Mouse (Mus musculus): ENCODE results near the gene Nipsnap1. TPM values are rescaled to one million over a fixed set of nuclear protein-coding genes. Genes with fewer than 3 reads are reported as not detected.

The Nipsnap1 gene
- polyA plus RNA-seq, 1 experiment = 18.0 TPM

- no peak for TF ChIP-seq GATA1 (IDR thresholded peaks at IDR 0.05; ENCODE audit: low read length)
Measured at GRCm38 (mm10) chr11:4854181-4854580, 19.6 kb upstream of the Nipsnap1 start.

- no peak for TF ChIP-seq GATA1 (IDR thresholded peaks at IDR 0.05; ENCODE audit: low read length)
Measured at GRCm38 (mm10) chr11:4858416-4858815, 15.3 kb upstream of the Nipsnap1 start.

- TF ChIP-seq GATA1 (IDR thresholded peaks at IDR 0.05; ENCODE audit: low read length) = no peak
Measured at GRCm38 (mm10) chr11:4860986-4861385, 12.8 kb upstream of the Nipsnap1 start.

- no peak for TF ChIP-seq GATA1 (IDR thresholded peaks at IDR 0.05; ENCODE audit: low read length)
Measured at GRCm38 (mm10) chr11:4861816-4862604, 11.7 kb upstream of the Nipsnap1 start.

- no peak for TF ChIP-seq GATA1 (IDR thresholded peaks at IDR 0.05; ENCODE audit: low read length)
Measured at GRCm38 (mm10) chr11:4862730-4863129, 11.0 kb upstream of the Nipsnap1 start.

- no peak for TF ChIP-seq GATA1 (IDR thresholded peaks at IDR 0.05; ENCODE audit: low read length)
Measured at GRCm38 (mm10) chr11:4865645-4866251, 8.0 kb upstream of the Nipsnap1 start.

- TF ChIP-seq GATA1 (IDR thresholded peaks at IDR 0.05; ENCODE audit: low read length) = no peak
Measured at GRCm38 (mm10) chr11:4874551-4874950, 800 bp downstream of the Nipsnap1 start.

- no peak for TF ChIP-seq GATA1 (IDR thresholded peaks at IDR 0.05; ENCODE audit: low read length)
Measured at GRCm38 (mm10) chr11:4881087-4881486, 7.3 kb downstream of the Nipsnap1 start.

- no peak for TF ChIP-seq GATA1 (IDR thresholded peaks at IDR 0.05; ENCODE audit: low read length)
Measured at GRCm38 (mm10) chr11:4882892-4883627, 9.3 kb downstream of the Nipsnap1 start.

GRCm38 (mm10) chr11:4885385-4885903 lies 11.7 kb downstream of the Nipsnap1 start:
- TF ChIP-seq GATA1 (IDR thresholded peaks at IDR 0.05; ENCODE audit: low read length) = no peak

- no peak for TF ChIP-seq GATA1 (IDR thresholded peaks at IDR 0.05; ENCODE audit: low read length)
Measured at GRCm38 (mm10) chr11:4886987-4887386, 13.2 kb downstream of the Nipsnap1 start.

GRCm38 (mm10) chr11:4894848-4895816 lies 21.4 kb downstream of the Nipsnap1 start, which contains the start of gene Thoc5:
Gene Thoc5 (plus strand): TSS chr11:4895320.
- no peak for TF ChIP-seq GATA1 (IDR thresholded peaks at IDR 0.05; ENCODE audit: low read length)

- no peak for TF ChIP-seq GATA1 (IDR thresholded peaks at IDR 0.05; ENCODE audit: low read length)
Measured at GRCm38 (mm10) chr11:4900437-4900836, 26.7 kb downstream of the Nipsnap1 start.

- no peak for TF ChIP-seq GATA1 (IDR thresholded peaks at IDR 0.05; ENCODE audit: low read length)
Measured at GRCm38 (mm10) chr11:4901956-4902355, 28.2 kb downstream of the Nipsnap1 start.

GRCm38 (mm10) chr11:4906231-4906630 lies 32.5 kb downstream of the Nipsnap1 start:
- no peak for TF ChIP-seq GATA1 (IDR thresholded peaks at IDR 0.05; ENCODE audit: low read length)
